Mouse (Mus musculus): ENCODE measurements around the gene Agap3. TPM values are rescaled to one million over a fixed set of nuclear protein-coding genes. Genes with fewer than 3 reads are reported as not detected.

Gene Agap3
- total RNA-seq (2012; rRNA removed) (104 and 116 TPM in 2 replicates), polyA plus RNA-seq (2012; ENCODE audit: insufficient read depth in 1 of 2, insufficient read length in 2 of 2, low read depth in 1 of 2, low replicate concordance in 2 of 2, missing spikeins in 1 of 2) (100 to 1,000 TPM; 138 to 203 TPM)

GRCm38 (mm10) chr5:24452030-24452690 lies at the start of gene Agap3:
Agap3 (plus strand) TSS chr5:24452177.
- peak within 1 kb of the TSS; percentile 87 for H3K9ac ChIP-seq (ENCODE audit: control insufficient read depth, low read depth, low read length, poor library complexity, severe bottlenecking)
- TF ChIP-seq MAFK (IDR thresholded peaks at IDR 0.05; ENCODE audit: borderline replicate concordance, low read depth, low read length) (no peak), ZKSCAN1 (IDR thresholded peaks at IDR 0.05; ENCODE audit: low read depth, low read length) (no peak), POLR2A (IDR thresholded peaks at IDR 0.05; ENCODE audit: control insufficient read depth in 1 of 2, insufficient read depth in 1 of 2, low read depth in 1 of 2, low read length in 2 of 2, poor library complexity in 1 of 2) (peak in 1 of 2 experiments; percentile 0; a peak in 2 of 4 replicates), NELFE (IDR thresholded peaks at IDR 0.05; ENCODE audit: low read depth, low read length) (no peak), TAL1 (IDR thresholded peaks at IDR 0.05; ENCODE audit: low read length) (no peak), HCFC1 (IDR thresholded peaks at IDR 0.05; ENCODE audit: low read depth, low read length) (no peak), EP300 (IDR thresholded peaks at IDR 0.05; ENCODE audit: low read depth in 1 of 2, low read length in 2 of 2) (no peak), MYB (IDR thresholded peaks at IDR 0.05; ENCODE audit: low read depth, low read length) (no peak), E2F4 (IDR thresholded peaks at IDR 0.05; ENCODE audit: borderline replicate concordance, low read depth, low read length) (0 out of 2 replicates have a peak, but pooled peaks have one; percentile 1), POLR2AphosphoS5 (IDR thresholded peaks at IDR 0.05; ENCODE audit: borderline replicate concordance, low read depth, low read length) (no peak), SIN3A (IDR thresholded peaks at IDR 0.05; ENCODE audit: low read length) (no peak), RAD21 (IDR thresholded peaks at IDR 0.05; ENCODE audit: low read depth, low read length) (no peak), JUND (IDR thresholded peaks at IDR 0.05; ENCODE audit: low read depth, low read length) (no peak), TCF12 (IDR thresholded peaks at IDR 0.05; ENCODE audit: low read depth, low read length) (no peak)
- peaks cover 8 to 19% of the 10 kb centered on the region in 2 experiments for H3K4me1 ChIP-seq (ENCODE audit: control insufficient read depth in 1 of 2, insufficient read depth in 2 of 2, low read length in 2 of 2)
- peak within 1 kb of the TSS; percentile 88 for H3K27ac ChIP-seq (ENCODE audit: control insufficient read depth, low read depth, low read length)
- DNase-seq (ENCODE audit: low read depth, low spot score): peak; percentile 71
- H3K27me3 ChIP-seq (ENCODE audit: control insufficient read depth in 1 of 2, insufficient read depth in 2 of 2, low read length in 2 of 2): no peaks in the 10 kb centered on the region
- H3K36me3 ChIP-seq (ENCODE audit: control insufficient read depth in 1 of 2, insufficient read depth in 2 of 2, low read length in 2 of 2): peaks cover 0 to 19% of the 10 kb centered on the region in 2 experiments; a peak in 3 of 4 replicates
- H3K79me2 ChIP-seq (ENCODE audit: control insufficient read depth, insufficient read depth, low read length, poor library complexity): peaks cover 54% of the 10 kb centered on the region
- peak within 1 kb of the TSS; percentile 77 to 98 for H3K4me3 ChIP-seq (ENCODE audit: control insufficient read depth in 1 of 2, insufficient read depth in 1 of 2, low read depth in 2 of 2, low read length in 2 of 2)
- no peaks in the 10 kb centered on the region for H3K9me3 ChIP-seq (replicated peaks; ENCODE audit: insufficient read depth, low read length)

- Histone ChIP-seq H3K9me3 (replicated peaks; ENCODE audit: insufficient read depth, low read length) (no peaks in the 10 kb centered on the region), H3K27me3 (ENCODE audit: control insufficient read depth in 1 of 2, insufficient read depth in 2 of 2, low read length in 2 of 2) (no peaks in the 10 kb centered on the region), H3K36me3 (ENCODE audit: control insufficient read depth in 1 of 2, insufficient read depth in 2 of 2, low read length in 2 of 2) (peaks cover 0 to 18% of the 10 kb centered on the region in 2 experiments; a peak in 3 of 4 replicates), H3K4me3 (ENCODE audit: control insufficient read depth in 1 of 2, insufficient read depth in 1 of 2, low read depth in 2 of 2, low read length in 2 of 2) (no peak overlapping the region), H3K79me2 (ENCODE audit: control insufficient read depth, insufficient read depth, low read length, poor library complexity) (no peaks in the 10 kb centered on the region), H3K27ac (ENCODE audit: control insufficient read depth, low read depth, low read length) (peak overlapping the region; percentile 40), H3K9ac (ENCODE audit: control insufficient read depth, low read depth, low read length, poor library complexity, severe bottlenecking) (no peak overlapping the region), H3K4me1 (ENCODE audit: control insufficient read depth in 1 of 2, insufficient read depth in 2 of 2, low read length in 2 of 2) (peaks cover 15 to 20% of the 10 kb centered on the region in 2 experiments)
- DNase-seq (ENCODE audit: low read depth, low spot score): peak; percentile 73
- no peak for TF ChIP-seq CHD1 (IDR thresholded peaks at IDR 0.05; ENCODE audit: low read depth, low read length)
- TF ChIP-seq TAL1 (IDR thresholded peaks at IDR 0.05; ENCODE audit: low read length): peak; percentile 31; the same call in 1 of the 2 replicates
- no peak; the same call in 1 of the 2 replicates for TF ChIP-seq MXI1 (IDR thresholded peaks at IDR 0.05; ENCODE audit: low read depth, low read length)
- TF ChIP-seq CTCF (IDR thresholded peaks at IDR 0.05 in 2 of 3, conservative IDR thresholded peaks at IDR 0.05 in 1 of 3; ENCODE audit: control insufficient read depth in 1 of 3, insufficient read depth in 1 of 3, low read depth in 2 of 3, low read length in 3 of 3, poor library complexity in 1 of 3, severe bottlenecking in 1 of 3): no peak
- TF ChIP-seq ZMIZ1 (IDR thresholded peaks at IDR 0.05; ENCODE audit: low read depth, low read length): no peak
- TF ChIP-seq NELFE (IDR thresholded peaks at IDR 0.05; ENCODE audit: low read depth, low read length): no peak
- no peak for TF ChIP-seq SMC3 (IDR thresholded peaks at IDR 0.05; ENCODE audit: low read depth, low read length)
- no peak; a peak in 2 of 4 replicates for TF ChIP-seq EP300 (IDR thresholded peaks at IDR 0.05; ENCODE audit: low read depth in 1 of 2, low read length in 2 of 2)
- TF ChIP-seq ETS1 (IDR thresholded peaks at IDR 0.05; ENCODE audit: low read depth, low read length): peak; percentile 16; the same call in 1 of the 2 replicates
- TF ChIP-seq TBP (IDR thresholded peaks at IDR 0.05; ENCODE audit: low read depth, low read length): peak; percentile 75
These were observed 47.2 kb upstream of the Agap3 start for GRCm38 (mm10) chr5:24404594-24405360.
